Mouse (Mus musculus): Measurements from ENCODE around the gene Rae1. TPM values are rescaled to one million over a fixed set of nuclear protein-coding genes. Genes with fewer than 3 reads are reported as not detected.

Rae1 gene
- 10 to 100 TPM; 21.5 to 21.8 TPM for total RNA-seq (2021)
- long read RNA-seq, experiment 1, transcript Rae1-201 (12 exons, 1,742 nt): major isoform, 48 of 56 reads
- long read RNA-seq, experiment 1, partial matches to known transcripts: 2 of 56 reads
- long read RNA-seq, experiment 1, other reads (novel, unspliced or antisense): 6 of 56 reads
- long read RNA-seq, experiment 2, transcript Rae1-201 (12 exons, 1,742 nt): major isoform, 21 of 24 reads
- long read RNA-seq, experiment 2, partial matches to known transcripts: 1 of 24 reads
- long read RNA-seq, experiment 2, other reads (novel, unspliced or antisense): 2 of 24 reads

DNA sequence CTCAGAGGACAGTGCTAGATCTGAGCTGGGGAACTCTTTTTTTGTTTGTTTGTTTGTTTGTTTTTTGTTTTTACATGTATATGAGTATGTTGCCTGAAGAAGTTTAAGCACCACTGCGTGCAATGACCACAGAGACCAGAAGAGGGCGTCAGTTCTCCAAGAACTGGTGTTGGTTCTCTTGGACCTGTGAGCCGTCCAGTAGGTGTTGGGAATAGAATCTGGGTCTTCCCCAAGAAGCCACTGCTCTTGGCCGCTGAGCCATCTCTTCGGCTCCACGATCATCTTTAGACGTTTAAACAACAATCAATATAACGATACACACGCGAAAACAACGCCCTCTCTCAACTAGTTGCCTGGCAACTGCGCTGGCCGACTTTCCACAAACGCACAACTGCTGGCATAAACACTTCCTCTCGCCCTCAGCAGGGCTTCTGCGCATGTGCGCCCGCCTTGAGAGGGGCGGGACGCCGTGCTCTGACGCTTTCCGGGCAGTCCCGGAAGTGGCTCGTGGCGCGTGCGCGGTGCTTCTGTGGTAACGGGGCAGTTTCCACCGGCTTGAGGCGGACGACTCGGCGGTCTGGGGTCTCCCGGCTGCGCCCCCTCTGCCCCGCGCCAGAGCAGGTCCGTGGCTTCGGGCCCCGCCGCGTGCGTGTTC lies at the start of gene Rae1:
Gene Rae1 (plus strand): TSS at position 488 of the 655 bp plus-strand sequence.
- peak; percentile 98 to 100 for DNase-seq

GRCm38 (mm10) chr2:172950119-172950676 lies 49.7 kb upstream of the Rae1 start:
- no peak for DNase-seq

- DNase-seq: no peak
These were observed 49.2 kb upstream of the Rae1 start for GRCm38 (mm10) chr2:172950722-172951121.

DNA sequence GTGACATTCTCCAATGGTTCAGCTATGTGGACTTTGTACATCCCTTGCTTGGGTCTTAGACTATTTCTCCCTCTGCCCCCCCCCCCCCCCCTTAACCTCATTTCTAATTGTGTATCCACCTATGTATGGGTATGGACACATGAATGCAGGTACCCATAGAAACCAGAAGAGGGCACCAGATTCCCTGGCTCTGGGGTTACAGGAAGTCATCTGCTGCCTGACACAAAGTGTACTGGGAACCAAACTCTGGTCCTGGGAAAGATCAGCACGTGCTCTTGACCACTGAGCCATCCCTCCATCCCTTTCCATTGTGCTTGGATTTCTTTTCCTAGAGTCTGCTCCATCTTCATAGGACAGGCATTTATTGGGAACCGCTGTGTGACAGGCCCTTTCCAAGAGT lies 47.9 kb upstream of the Rae1 start:
- no peak for DNase-seq

DNA sequence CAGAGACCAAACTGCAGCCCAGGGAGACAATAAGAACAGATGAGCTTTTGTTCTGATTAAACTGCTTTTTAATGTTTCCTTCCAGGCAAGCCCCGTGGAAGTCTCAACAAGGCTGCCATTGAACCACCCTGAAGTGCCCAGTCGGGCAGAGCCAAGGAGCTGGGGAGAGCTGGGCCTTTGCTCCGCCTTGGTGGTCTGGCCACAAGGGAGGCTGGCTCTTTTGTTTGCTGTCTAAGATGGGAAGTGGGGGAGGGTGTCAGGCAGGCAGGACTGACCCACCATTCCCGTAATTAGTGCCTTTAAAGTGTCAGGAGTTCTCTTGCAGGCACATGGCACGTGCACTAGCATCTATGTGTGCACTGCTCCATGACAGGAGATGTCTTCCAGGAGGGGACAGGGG lies 41.3 kb upstream of the Rae1 start:
- no peak for DNase-seq

DNA sequence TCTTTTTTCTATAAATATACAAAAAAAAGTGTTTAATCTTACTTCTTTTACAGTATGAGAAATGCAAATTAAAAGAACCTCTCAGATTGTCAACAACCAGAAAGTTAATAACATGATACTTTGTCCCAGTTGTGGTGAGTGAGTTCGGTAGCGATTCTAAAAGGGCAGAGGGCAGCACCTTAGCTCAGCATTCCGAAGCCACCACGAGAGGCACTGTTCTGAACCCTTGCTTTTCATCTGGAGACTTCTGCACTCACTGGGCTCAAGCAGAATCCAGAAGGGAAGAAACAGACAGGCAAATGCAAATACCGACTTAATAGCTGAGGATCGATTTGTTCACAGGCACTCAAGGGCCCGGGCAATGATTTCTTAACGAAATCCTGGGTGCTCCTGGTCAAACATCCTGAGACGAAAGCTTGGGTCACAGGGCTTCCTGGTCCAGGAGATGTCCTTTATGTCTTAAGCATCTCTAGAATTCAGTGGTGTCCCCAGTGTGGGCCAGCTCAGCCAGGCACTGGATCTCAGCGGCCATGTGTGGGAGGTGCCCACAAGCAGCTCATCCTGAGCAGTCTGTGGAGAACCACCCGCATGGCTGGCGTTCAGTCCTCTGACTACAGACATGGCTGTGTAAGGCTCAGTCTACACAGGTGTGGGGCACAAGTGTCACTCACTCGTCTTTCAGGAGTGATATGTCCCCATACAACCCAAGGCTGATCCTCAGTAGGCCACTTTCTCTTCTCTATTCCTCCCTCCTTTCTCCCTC lies 40.7 kb upstream of the Rae1 start:
- DNase-seq: no peak

GRCm38 (mm10) chr2:172960350-172960749 lies 39.6 kb upstream of the Rae1 start:
- no peak for DNase-seq

DNA sequence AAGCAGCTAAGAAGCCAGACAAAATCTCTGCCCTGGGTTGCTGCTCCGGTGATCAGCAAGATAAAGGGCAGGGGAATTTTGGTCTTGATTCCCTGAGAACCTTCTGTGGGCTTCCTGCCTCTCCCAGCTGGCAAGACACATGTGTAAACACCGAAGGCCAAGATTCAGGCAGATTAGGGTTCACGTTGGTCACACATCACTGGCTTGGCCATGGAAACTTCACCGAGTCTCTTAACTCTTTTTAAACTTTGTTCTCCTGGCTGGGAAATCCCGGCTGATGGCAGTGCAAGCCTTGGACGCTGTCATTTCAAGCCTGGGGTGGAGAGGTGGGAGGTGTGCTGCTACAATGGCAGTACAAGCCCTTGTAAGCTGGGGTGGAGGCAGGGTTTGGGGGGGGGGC lies 38.7 kb upstream of the Rae1 start:
- no peak for DNase-seq

- no peak for DNase-seq
These were observed 34.7 kb upstream of the Rae1 start for GRCm38 (mm10) chr2:172965249-172965648.

DNA sequence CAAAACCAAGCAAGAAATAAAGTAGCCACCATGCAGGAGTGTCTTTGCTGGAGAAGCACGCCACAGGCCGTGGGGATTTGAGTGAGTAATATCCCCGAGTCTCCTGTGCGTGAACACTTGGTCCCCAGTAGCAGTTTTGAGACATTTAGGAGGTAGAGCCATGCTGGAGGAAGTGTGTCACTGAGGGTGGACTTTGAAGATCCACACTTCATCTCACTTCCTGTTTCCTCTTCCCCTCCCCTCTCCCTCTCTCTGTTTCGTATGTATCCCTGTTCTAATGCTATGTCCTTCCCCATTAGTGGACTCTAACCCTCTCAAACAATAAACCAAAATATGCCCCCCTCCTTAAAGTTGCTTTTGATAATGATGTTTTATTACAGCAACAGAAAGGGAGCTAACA lies 33.4 kb upstream of the Rae1 start:
- DNase-seq: no peak

DNA sequence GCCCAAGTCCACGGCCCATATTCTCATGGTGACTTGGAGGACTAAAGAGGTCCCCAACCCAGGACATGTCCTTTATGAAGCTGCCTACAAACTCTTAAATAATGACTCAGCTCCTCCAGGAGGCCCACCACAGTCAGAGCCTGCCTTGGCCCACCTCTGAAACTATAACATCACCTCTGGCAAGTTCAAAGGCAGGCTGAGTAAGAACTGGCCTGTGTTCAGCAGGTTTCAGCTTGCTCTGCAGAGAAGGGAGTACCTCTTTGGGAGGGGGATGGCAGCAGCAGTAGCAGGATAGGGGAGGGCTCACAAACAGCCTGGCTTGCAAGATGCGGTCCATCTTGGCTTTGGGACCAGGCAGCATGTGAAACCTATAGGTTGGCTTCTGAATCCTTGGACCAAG lies 28.1 kb upstream of the Rae1 start:
- no peak for DNase-seq

GRCm38 (mm10) chr2:172973806-172974565 lies 25.9 kb upstream of the Rae1 start:
- DNase-seq: no peak

DNA sequence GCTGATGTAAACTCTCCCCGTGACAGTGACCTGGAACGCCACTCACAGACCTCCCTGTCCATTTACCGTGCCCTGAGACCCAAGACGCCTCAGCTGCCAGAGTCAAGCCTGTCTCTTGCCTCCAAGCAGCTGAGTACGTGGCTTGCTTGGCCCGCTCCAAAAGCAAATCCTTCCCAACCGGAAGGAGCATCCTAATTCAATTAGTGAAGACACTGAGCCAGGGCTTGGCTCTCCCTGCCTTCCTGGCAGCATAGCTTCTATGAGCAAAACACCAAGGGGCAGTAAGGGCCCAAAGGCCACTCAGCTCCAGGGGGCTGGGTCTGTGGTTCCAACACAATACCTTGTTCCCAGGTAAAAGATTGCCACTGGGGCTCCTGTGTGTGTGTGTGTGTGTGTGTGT lies 25.2 kb upstream of the Rae1 start:
- no peak for DNase-seq

GRCm38 (mm10) chr2:172975159-172975558 lies 24.8 kb upstream of the Rae1 start:
- DNase-seq: peak; percentile 23 to 42

- DNase-seq: no peak
These were observed 23.2 kb upstream of the Rae1 start for GRCm38 (mm10) chr2:172976661-172977238.

DNA sequence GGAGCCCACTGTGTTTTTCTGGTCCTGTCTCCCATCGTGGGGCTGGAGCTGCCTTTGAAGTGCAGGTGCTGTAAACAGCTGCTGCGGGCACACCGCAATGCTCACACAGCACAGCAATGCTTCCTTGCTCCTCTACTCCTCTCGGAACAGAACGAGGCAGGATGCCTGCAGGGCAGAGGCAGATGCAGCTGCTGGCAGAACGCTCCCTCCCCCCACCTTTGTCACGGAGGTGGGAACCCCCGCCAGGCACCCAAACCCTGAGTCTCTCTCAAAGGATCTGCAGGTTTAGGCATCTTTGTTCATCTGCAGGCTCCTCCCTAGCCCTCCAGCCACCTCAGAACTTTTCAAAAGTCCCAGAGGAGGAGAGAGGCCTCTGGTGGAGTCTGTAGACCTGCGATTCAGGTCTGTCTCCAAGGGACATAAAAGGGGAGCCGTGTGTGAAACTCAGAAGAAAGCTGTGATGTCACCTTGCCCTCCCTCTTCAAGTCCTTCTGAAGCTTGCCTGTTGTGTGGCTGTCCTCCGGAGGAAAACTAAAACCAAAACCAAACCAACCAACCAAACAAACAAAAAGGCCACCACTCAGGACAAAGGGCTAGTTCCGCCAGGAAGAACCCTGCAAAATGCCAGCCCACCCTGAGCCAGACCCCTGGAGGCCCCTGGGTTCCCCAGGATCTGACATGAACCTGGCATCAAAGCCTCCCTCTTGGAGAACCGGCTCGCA lies 22.3 kb upstream of the Rae1 start, which contains the start of gene Spo11:
Gene Spo11 (plus strand): TSS at position 292 of the 722 bp plus-strand sequence.
- no peak for DNase-seq

DNA sequence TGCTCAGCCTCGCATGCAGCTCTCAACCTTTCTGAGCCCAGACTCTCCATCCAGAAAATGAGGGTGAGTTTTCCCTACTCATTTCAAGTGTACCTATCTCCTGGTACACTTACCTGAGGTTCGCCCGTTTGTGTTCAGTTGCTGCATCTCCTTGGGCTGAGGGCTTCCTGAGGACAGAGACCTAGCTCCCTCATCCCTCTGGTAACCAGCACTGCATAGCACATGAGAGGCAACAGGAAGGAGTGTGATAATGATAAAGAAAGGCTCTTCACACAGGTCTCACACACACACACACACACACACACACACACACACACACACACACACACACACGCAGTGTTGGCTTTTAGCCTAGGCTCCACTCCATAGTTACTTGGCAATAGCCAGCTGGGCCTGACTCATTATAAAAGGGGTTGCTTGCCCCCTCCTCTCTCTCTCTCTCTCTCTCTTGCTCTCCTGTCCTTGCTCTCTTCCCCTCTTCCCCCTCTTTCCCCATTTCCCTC lies 21.7 kb upstream of the Rae1 start:
- DNase-seq: no peak

DNA sequence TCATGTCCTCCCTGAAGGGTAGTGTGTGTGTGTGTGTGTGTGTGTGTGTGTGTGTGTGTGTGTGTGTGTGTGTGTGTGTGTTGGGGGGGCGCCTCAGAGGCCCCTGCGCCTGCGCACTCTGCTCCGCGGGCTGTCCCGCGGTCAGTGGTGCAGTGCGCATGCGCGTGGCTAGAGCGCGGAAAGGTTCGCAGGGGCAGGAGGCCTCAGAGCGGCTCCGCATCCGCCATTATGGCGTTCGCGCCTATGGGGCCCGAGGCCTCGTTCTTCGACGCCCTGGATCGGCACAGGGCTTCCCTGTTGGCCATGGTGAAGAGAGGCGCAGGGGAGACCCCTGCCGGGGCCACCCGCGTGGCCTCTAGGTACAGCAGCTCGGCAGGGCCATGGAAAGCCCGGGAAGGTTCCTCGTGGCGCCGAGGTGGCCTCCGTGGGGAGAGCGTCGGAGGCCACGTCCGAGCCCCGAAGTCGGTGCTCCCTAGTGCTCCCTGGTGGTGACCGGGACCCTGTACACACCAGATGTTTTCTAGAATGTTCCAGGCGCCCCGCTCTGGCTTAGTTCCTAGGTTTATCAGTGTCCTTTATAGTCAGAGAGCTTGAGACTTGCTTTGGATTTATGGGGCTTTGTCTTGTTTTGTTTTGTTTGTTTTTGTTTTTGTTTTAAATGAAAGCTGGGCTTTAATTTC lies 20.1 kb upstream of the Rae1 start:
- no peak for DNase-seq

- DNase-seq: no peak
These were observed 16.9 kb upstream of the Rae1 start for GRCm38 (mm10) chr2:172982776-172983561.

All from heart, adult 18-20 months (tissue).